Mouse (Mus musculus): ENCODE results near the gene Morc4.

- TF ChIP-seq CTCF (IDR thresholded peaks at IDR 0.05; ENCODE audit: borderline replicate concordance, extremely low read depth, insufficient read depth, insufficient read length) (no peak), POLR2A (IDR thresholded peaks at IDR 0.05; ENCODE audit: borderline replicate concordance, extremely low read depth, insufficient read depth, insufficient read length, poor library complexity, severe bottlenecking) (no peak)
These were observed 19.9 kb upstream of the Morc4 start for GRCm38 (mm10) chrX:139891387-139891786.
